Mouse (Mus musculus): ENCODE results near the gene Lbx1.

Gene Lbx1

GRCm38 (mm10) chr19:45209776-45210422 is 25.7 kb downstream of the Lbx1 start:
- DNase-seq, result no peak

GRCm38 (mm10) chr19:45209191-45209590 is 26.4 kb downstream of the Lbx1 start:
- no peak for DNase-seq

GRCm38 (mm10) chr19:45208438-45209060 is 27.1 kb downstream of the Lbx1 start:
- no peak for DNase-seq

- DNase-seq, result no peak
These were observed 27.8 kb downstream of the Lbx1 start for GRCm38 (mm10) chr19:45207662-45208437.

GRCm38 (mm10) chr19:45207153-45207552 is 28.5 kb downstream of the Lbx1 start:
- DNase-seq, result no peak

- no peak for DNase-seq
These were observed 30.1 kb downstream of the Lbx1 start for GRCm38 (mm10) chr19:45205311-45206105.

- no peak for DNase-seq
These were observed 38.6 kb downstream of the Lbx1 start for GRCm38 (mm10) chr19:45196967-45197366.

GRCm38 (mm10) chr19:45194651-45195050 is 41.0 kb downstream of the Lbx1 start:
- no peak for DNase-seq

Measured in right cerebral cortex, postnatal 14 days (tissue).